Mouse (Mus musculus) ES-E14 (cell line): ENCODE measurements around the gene Tarm1.

ENCODE experiments used
- CHD2 ChIP-seq: IDR thresholded peaks from 2 replicates; pipeline ENCODE4 v1.6.1; 2014; ENCODE audit warnings: mild to moderate bottlenecking, low read depth, low read length, inconsistent platforms
- HCFC1 ChIP-seq: IDR thresholded peaks from 2 replicates; pipeline ENCODE4 v1.6.1; 2012; ENCODE audit warnings: low read length, inconsistent platforms, borderline replicate concordance; ENCODE audit not compliant: insufficient read depth
- MAFK ChIP-seq: IDR thresholded peaks from 2 replicates; pipeline ENCODE4 v1.6.1; 2014; ENCODE audit warnings: mild to moderate bottlenecking, low read depth, low read length, inconsistent platforms; ENCODE audit not compliant: insufficient read depth
- ZC3H11A ChIP-seq: IDR thresholded peaks from 2 replicates; pipeline ENCODE4 v1.6.1; 2012; ENCODE audit warnings: low read depth, mild to moderate bottlenecking, inconsistent platforms, low read length, borderline replicate concordance

- TF ChIP-seq HCFC1, result no peak
- no peak for TF ChIP-seq MAFK
- no peak for TF ChIP-seq CHD2
- TF ChIP-seq ZC3H11A, result no peak
These were observed 45.1 kb downstream of the Tarm1 start for GRCm38 (mm10) chr7:3457111-3457840.
